Mouse (Mus musculus): ENCODE results near the gene Dnmt3c.

GRCm38 (mm10) chr2:153767484-153767883, 71.0 kb downstream of the Dnmt3c start:
- TF ChIP-seq POLR2A (IDR thresholded peaks at IDR 0.05; ENCODE audit: low read depth, low read length) (no peak), CTCF (IDR thresholded peaks at IDR 0.05; ENCODE audit: extremely low read depth, insufficient read depth, insufficient read length, insufficient replicate concordance) (no peak)

Data from spleen, adult 2 months (tissue).